Comparison of ENCODE assay signal across 17 mouse cellular contexts in the genomic region with DNA sequence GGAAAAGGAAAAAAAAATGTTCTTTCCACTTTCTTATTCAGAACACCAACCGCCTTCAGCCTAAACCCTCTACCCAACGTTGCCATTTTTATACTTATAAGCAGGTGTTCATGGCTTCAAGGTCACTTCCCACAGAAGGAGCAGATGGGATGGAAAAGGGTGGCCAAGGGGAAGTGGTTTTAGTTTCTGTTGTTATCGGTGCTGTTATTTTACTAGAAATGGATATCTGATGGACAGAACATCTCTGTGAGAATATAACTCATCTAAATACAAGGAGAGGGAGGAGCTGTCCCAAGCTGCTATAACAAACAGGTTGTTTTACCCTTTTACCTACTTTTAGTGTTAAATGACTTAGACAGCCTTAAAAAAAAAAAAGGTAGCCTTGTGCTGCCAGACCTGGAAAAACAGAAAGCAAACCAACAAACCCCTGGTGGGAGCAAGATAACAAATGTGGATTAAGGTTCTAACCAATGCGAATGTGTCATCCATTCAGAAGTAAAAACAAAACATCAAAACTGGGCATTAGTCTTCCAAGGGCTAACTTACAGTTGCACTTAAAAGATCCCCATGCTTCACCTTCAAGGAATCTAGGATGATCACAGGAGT.
"Had no signal": no experiment of that assay in that cellular context is flagged by ENCODE, and none has a peak within 500 bp of the region (broad histone marks: within the 10 kb centered on the region; RNA-seq: fewer than 3 reads in every experiment).

No protein-coding gene starts in this region.

- H3K4me1 ChIP-seq: limb, embryonic 10.5 days; limb, embryonic 13.5 days; lung, embryonic 15.5 days; midbrain, embryonic 12.5 days had no signal

- ATAC-seq: liver, embryonic 12.5 days had no signal

- H3K9ac ChIP-seq: limb, embryonic 13.5 days; liver, embryonic 12.5 days; liver, embryonic 15.5 days; lung, embryonic 15.5 days; midbrain, embryonic 12.5 days had no signal

- H3K4me2 ChIP-seq: limb, embryonic 13.5 days; liver, embryonic 12.5 days; liver, embryonic 15.5 days; lung, embryonic 15.5 days; midbrain, embryonic 12.5 days had no signal

- H3K4me3 ChIP-seq: limb, embryonic 10.5 days; limb, embryonic 13.5 days; liver, embryonic 12.5 days; liver, embryonic 15.5 days; lung, embryonic 15.5 days; midbrain, embryonic 12.5 days had no signal

- DNase-seq: kidney, adult 2 months; kidney, postnatal 25 days; liver; lung, adult 18-20 months; lung, postnatal 14 days; lung, postnatal 4 days; right cerebral cortex, postnatal 14 days; right cerebral cortex, postnatal 4 days; thymus, postnatal 36 days had no signal

- H3K36me3 ChIP-seq: limb, embryonic 10.5 days; limb, embryonic 13.5 days; liver, embryonic 12.5 days; liver, embryonic 15.5 days; lung, embryonic 15.5 days; midbrain, embryonic 12.5 days had no signal

- H3K27ac ChIP-seq: kidney, postnatal 0 days; limb, embryonic 10.5 days; limb, embryonic 13.5 days; liver, embryonic 12.5 days; liver, embryonic 15.5 days; lung, embryonic 15.5 days; midbrain, embryonic 12.5 days; stomach, postnatal 0 days had no signal

- H3K9me3 ChIP-seq: limb, embryonic 10.5 days; limb, embryonic 13.5 days; liver, embryonic 12.5 days; liver, embryonic 15.5 days; lung, embryonic 15.5 days; midbrain, embryonic 12.5 days had no signal

- H3K27me3 ChIP-seq: limb, embryonic 13.5 days; liver, embryonic 12.5 days; liver, embryonic 15.5 days; lung, embryonic 15.5 days; midbrain, embryonic 12.5 days had no signal
